Mouse (Mus musculus): ENCODE results near the gene Anks1b. TPM values are rescaled to one million over a fixed set of nuclear protein-coding genes. Genes with fewer than 3 reads are reported as not detected.

Anks1b gene
- total and polyA plus RNA-seq, 2 experiments from 2014 or later: 105 to 342 TPM

- peak; percentile 48 for DNase-seq (ENCODE audit: low spot score)
- TF ChIP-seq CTCF (IDR thresholded peaks at IDR 0.05): peak; percentile 44
- H3K4me2 ChIP-seq (ENCODE audit: low read depth, low read length, poor library complexity, severe bottlenecking): no peak overlapping the region; the same call in 1 of the 2 replicates
- 0 out of 2 replicates have a peak overlapping the region, but pooled peaks have one; percentile 21 for H3K27ac ChIP-seq (ENCODE audit: low read depth, low read length)
- no peaks in the 10 kb centered on the region for H3K36me3 ChIP-seq (ENCODE audit: insufficient read depth, low read length)
- H3K4me3 ChIP-seq (ENCODE audit: low read depth, low read length): no peak overlapping the region
- H3K27me3 ChIP-seq (ENCODE audit: insufficient read depth, low read length): no peaks in the 10 kb centered on the region
- no peak overlapping the region for H3K9ac ChIP-seq (replicated peaks; ENCODE audit: low read length, poor library complexity, severe bottlenecking)
- H3K9me3 ChIP-seq (ENCODE audit: low read length): no peaks in the 10 kb centered on the region
- H3K4me1 ChIP-seq (ENCODE audit: insufficient read depth, low read length): 0 out of 2 replicates have a peak, but pooled peaks cover 5% of the 10 kb centered on the region
- ATAC-seq (ENCODE audit: low FRiP score): peak; percentile 20; the same call in 1 of the 2 replicates
- 21% methylated on average over 11 of the region's 11 CpGs for WGBS
Observed at GRCm38 (mm10) chr10:90770403-90770955, 897.2 kb downstream of the Anks1b start.

GRCm38 (mm10) chr10:90771046-90771445 lies 897.7 kb downstream of the Anks1b start:
- H3K9me3 ChIP-seq (ENCODE audit: low read length): no peaks in the 10 kb centered on the region
- H3K36me3 ChIP-seq (ENCODE audit: insufficient read depth, low read length): no peaks in the 10 kb centered on the region
- H3K27ac ChIP-seq (ENCODE audit: low read depth, low read length): no peak overlapping the region
- H3K4me3 ChIP-seq (ENCODE audit: low read depth, low read length): no peak overlapping the region
- H3K4me1 ChIP-seq (ENCODE audit: insufficient read depth, low read length): 0 out of 2 replicates have a peak, but pooled peaks cover 5% of the 10 kb centered on the region
- DNase-seq (ENCODE audit: low spot score) (no peak), ATAC-seq (ENCODE audit: low FRiP score) (no peak)
- 38% methylated on average over 7 of the region's 7 CpGs for WGBS
- H3K4me2 ChIP-seq (ENCODE audit: low read depth, low read length, poor library complexity, severe bottlenecking): no peak overlapping the region
- no peak for TF ChIP-seq CTCF (IDR thresholded peaks at IDR 0.05)
- no peak overlapping the region for H3K9ac ChIP-seq (replicated peaks; ENCODE audit: low read length, poor library complexity, severe bottlenecking)
- H3K27me3 ChIP-seq (ENCODE audit: insufficient read depth, low read length): no peaks in the 10 kb centered on the region

GRCm38 (mm10) chr10:90771471-90772226 lies 898.3 kb downstream of the Anks1b start:
- Histone ChIP-seq H3K4me2 (ENCODE audit: low read depth, low read length, poor library complexity, severe bottlenecking) (no peak overlapping the region), H3K9me3 (ENCODE audit: low read length) (no peaks in the 10 kb centered on the region), H3K9ac (replicated peaks; ENCODE audit: low read length, poor library complexity, severe bottlenecking) (no peak overlapping the region), H3K27me3 (ENCODE audit: insufficient read depth, low read length) (no peaks in the 10 kb centered on the region), H3K4me3 (ENCODE audit: low read depth, low read length) (no peak overlapping the region), H3K27ac (ENCODE audit: low read depth, low read length) (no peak overlapping the region), H3K36me3 (ENCODE audit: insufficient read depth, low read length) (no peaks in the 10 kb centered on the region), H3K4me1 (ENCODE audit: insufficient read depth, low read length) (0 out of 2 replicates have a peak, but pooled peaks cover 5% of the 10 kb centered on the region)
- TF ChIP-seq CTCF (IDR thresholded peaks at IDR 0.05): no peak
- WGBS: 13% methylated on average over 15 of the region's 15 CpGs
- ATAC-seq (ENCODE audit: low FRiP score) (no peak), DNase-seq (ENCODE audit: low spot score) (no peak)

- peak; percentile 52 for TF ChIP-seq CTCF (IDR thresholded peaks at IDR 0.05)
- no peaks in the 10 kb centered on the region for H3K27me3 ChIP-seq (ENCODE audit: insufficient read depth, low read length)
- no peak overlapping the region for H3K27ac ChIP-seq (ENCODE audit: low read depth, low read length)
- H3K4me1 ChIP-seq (ENCODE audit: insufficient read depth, low read length): no peaks in the 10 kb centered on the region; the same call in 1 of the 2 replicates
- no peak overlapping the region for H3K4me2 ChIP-seq (ENCODE audit: low read depth, low read length, poor library complexity, severe bottlenecking)
- DNase-seq (ENCODE audit: low spot score) (no peak), ATAC-seq (ENCODE audit: low FRiP score) (no peak)
- no peaks in the 10 kb centered on the region for H3K36me3 ChIP-seq (ENCODE audit: insufficient read depth, low read length)
- H3K9me3 ChIP-seq (ENCODE audit: low read length): no peaks in the 10 kb centered on the region
- 43% methylated on average over 13 of the region's 13 CpGs for WGBS
- H3K4me3 ChIP-seq (ENCODE audit: low read depth, low read length): no peak overlapping the region
- H3K9ac ChIP-seq (replicated peaks; ENCODE audit: low read length, poor library complexity, severe bottlenecking): no peak overlapping the region
Observed at GRCm38 (mm10) chr10:90779561-90780400, 906.5 kb downstream of the Anks1b start.

GRCm38 (mm10) chr10:90784981-90785650 lies 911.8 kb downstream of the Anks1b start:
- no peak overlapping the region for H3K27ac ChIP-seq (ENCODE audit: low read depth, low read length)
- H3K4me3 ChIP-seq (ENCODE audit: low read depth, low read length): no peak overlapping the region
- ATAC-seq (ENCODE audit: low FRiP score) (no peak), DNase-seq (ENCODE audit: low spot score) (peak; percentile 68)
- H3K27me3 ChIP-seq (ENCODE audit: insufficient read depth, low read length): no peaks in the 10 kb centered on the region
- no peaks in the 10 kb centered on the region for H3K4me1 ChIP-seq (ENCODE audit: insufficient read depth, low read length)
- H3K4me2 ChIP-seq (ENCODE audit: low read depth, low read length, poor library complexity, severe bottlenecking): no peak overlapping the region
- H3K9me3 ChIP-seq (ENCODE audit: low read length): no peaks in the 10 kb centered on the region
- H3K36me3 ChIP-seq (ENCODE audit: insufficient read depth, low read length): no peaks in the 10 kb centered on the region
- TF ChIP-seq CTCF (IDR thresholded peaks at IDR 0.05): no peak
- no peak overlapping the region for H3K9ac ChIP-seq (replicated peaks; ENCODE audit: low read length, poor library complexity, severe bottlenecking)
- 51% methylated on average over 4 of the region's 4 CpGs for WGBS

Measured in midbrain, postnatal 0 days (tissue).